Mouse (Mus musculus) liver, embryonic 14 days (tissue): ENCODE data around the gene Slc34a3. TPM values are rescaled to one million over a fixed set of nuclear protein-coding genes. Genes with fewer than 3 reads are reported as not detected.

Source experiments
- polyA plus RNA-seq: library from polyadenylated mRNA; depleted of rRNA; stranded (reverse); fragments of >200 nt; gene quantifications from 2 replicates; pipeline ENCODE4 v1.2.3, GENCODE M21; 2012; rRNA removed

Slc34a3 gene
- polyA plus RNA-seq = not detected in 2 replicates

DNA sequence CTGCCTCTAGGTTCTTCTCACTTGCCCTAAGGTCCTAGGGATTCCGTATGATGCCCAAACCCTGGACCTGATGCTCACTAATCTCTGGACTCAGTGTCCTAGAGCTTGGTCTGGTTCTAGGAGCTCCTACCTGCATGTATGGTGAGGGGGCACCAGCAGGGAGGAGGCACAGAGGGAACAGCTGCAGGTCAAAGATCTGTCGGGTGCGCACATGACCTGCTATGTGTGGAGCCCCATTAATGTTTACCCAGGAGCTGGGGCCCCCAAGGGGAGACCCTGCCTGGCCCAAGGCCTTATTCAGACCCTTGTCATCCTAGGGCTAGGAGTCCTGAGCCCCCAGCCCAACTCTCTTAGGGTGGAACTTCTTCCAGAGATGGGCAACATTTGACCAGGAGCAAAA is at the start of gene Slc34a3:
Gene Slc34a3 (minus strand): TSS at position 315 of the 400 bp plus-strand sequence.

DNA sequence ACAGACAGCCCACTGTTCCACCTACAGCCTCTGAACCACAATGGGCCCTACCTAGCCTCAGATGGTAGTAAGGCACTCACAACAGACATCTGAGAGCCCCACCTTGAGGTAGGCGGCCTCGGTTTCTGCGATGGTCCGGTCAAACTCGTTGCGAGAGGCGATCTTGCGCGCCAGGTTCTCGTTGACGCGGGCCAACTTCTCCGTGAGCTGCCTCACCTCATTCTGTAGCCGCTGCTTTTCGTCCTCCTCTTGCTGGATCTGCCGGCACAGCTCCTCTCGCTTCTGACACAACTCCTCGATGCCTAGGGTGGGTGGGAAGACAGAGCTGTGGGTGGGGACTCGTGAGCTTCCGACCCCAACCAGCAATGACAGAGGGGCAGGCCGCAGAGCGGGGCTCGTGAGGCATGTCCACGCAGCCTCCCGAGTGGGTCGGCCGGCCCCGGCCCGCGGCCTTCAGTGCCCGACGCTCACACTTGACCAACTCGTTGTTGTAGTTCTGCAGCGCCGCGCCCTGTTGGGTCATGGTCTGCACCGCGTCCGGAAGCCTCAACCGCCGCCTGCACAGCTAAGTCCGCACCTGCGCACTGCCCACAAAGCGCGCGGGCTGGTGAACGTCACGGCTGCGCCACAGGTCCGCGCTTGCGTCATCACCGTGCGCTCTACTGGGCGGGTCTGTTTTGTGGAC is 37.8 kb upstream of the Slc34a3 start, which contains the start of the genes Ssna1 and Anapc2:
Gene Ssna1 (minus strand): TSS at position 612 of the 685 bp plus-strand sequence.
Gene Anapc2 (plus strand): TSS at position 652 of the 685 bp plus-strand sequence.

GRCm38 (mm10) chr2:25262291-25262767 is 28.2 kb upstream of the Slc34a3 start, which contains the start of gene Tprn:
Gene Tprn (plus strand): TSS chr2:25262618.

GRCm38 (mm10) chr2:25255284-25255779 is 21.2 kb upstream of the Slc34a3 start, which contains the start of gene Tmem203:
Gene Tmem203 (plus strand): TSS chr2:25255439.

GRCm38 (mm10) chr2:25246183-25247072 is 12.3 kb upstream of the Slc34a3 start, which contains the start of gene AL732309.1:
Gene AL732309.1 (minus strand): TSS chr2:25246863.

GRCm38 (mm10) chr2:25242101-25242506 is 7.9 kb upstream of the Slc34a3 start, which contains the start of the genes Rnf208 and Cysrt1:
Gene Rnf208 (plus strand): TSS chr2:25242255.
Gene Cysrt1 (minus strand): TSS chr2:25242452.

GRCm38 (mm10) chr2:25236614-25237013 is 2.5 kb upstream of the Slc34a3 start, which contains the start of gene Rnf224:
Gene Rnf224 (minus strand): TSS chr2:25236787.

DNA sequence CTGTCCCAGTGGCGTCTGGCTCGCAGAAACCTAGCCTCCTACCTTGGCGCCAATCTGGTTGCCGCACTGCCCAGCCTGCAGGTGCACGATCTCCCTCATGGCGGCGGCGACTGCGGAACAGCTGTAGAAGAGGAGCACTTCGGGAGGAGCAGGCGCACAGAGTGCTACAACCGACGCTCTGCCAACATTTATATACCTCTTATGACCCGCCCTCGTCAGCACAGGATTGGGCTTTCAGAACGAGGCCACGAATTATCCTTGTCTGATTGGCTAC is 9.7 kb downstream of the Slc34a3 start, which contains the start of gene Tubb4b:
Gene Tubb4b (minus strand): TSS at position 211 of the 274 bp plus-strand sequence.

GRCm38 (mm10) chr2:25218445-25218844 is 15.7 kb downstream of the Slc34a3 start, which contains the start of gene Fam166a:
Gene Fam166a (plus strand): TSS chr2:25218745.

GRCm38 (mm10) chr2:25214444-25214843 is 19.7 kb downstream of the Slc34a3 start, which contains the start of gene Stpg3:
Gene Stpg3 (minus strand): TSS chr2:25214637.

DNA sequence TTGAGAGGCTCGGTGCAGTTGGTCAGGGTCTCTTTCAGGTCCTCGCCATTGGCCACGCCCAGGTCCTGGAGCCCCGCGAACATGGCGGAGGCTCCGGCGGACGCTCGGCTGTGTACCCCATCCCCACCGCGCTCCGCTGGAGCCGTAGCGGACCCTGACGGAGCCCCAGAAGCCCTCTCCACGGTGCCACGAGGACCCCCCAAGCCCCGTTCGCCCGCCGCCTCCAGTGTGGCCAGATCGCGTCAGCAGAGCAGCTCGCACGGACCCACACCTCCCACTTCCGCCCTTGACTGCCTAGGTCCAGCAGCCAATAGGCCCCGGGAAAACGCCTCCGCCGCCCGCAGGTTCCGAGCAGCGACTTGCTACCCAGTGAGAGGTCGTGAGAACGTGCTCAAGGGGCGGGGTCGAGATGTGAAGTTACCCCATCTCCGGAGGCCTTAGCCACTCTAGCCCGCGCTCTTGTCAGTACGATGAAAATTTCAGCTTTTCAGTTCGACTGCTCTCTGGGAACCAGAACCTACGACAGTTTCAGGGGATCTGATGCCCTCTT is 23.0 kb downstream of the Slc34a3 start, which contains the start of gene Nelfb:
Gene Nelfb (minus strand): TSS at position 369 of the 550 bp plus-strand sequence.

GRCm38 (mm10) chr2:25196172-25196954 is 37.8 kb downstream of the Slc34a3 start, which contains the start of gene Tor4a:
Gene Tor4a (minus strand): TSS chr2:25196886.

DNA sequence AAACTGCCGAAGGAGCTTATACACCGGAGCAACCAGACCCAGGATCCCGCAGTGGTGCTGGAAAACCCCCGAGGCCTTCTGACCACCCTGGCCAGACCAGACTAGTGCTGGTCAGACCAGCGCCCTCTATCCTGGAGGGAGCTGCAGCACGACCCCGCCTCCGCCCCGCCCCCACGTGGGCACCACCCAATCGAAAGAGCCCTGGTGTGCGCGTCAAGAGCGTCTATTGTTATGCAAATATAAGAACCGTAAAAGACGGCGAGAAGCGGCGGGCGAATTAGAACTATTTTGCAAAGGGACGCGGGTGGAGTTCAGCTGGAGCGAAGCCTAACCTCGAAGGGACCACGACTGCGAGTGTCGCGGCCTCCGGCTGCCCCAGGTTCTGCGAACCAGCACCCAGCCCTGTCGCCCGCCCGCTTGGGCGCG is 53.7 kb downstream of the Slc34a3 start, which contains the start of gene Nrarp:
Gene Nrarp (plus strand): TSS at position 281 of the 426 bp plus-strand sequence.

Other genes starting within 250 kb of the Slc34a3 start
- gene Nsmf, start 180.0 kb downstream of the Slc34a3 start, polyA plus RNA-seq = 9.4 and 9.6 TPM in 2 replicates
- gene Entpd8, start 154.1 kb downstream of the Slc34a3 start, polyA plus RNA-seq = 4.1 and 5.2 TPM in 2 replicates
- 1.2 and 1.5 TPM in 2 replicates for gene Noxa1, start 139.2 kb downstream of the Slc34a3 start, polyA plus RNA-seq
- gene Nrarp, start 53.6 kb downstream of the Slc34a3 start, polyA plus RNA-seq = 3.4 and 4.2 TPM in 2 replicates
- 2.9 and 4.0 TPM in 2 replicates for gene Tor4a, start 37.5 kb downstream of the Slc34a3 start, polyA plus RNA-seq
- gene Nelfb, start 22.9 kb downstream of the Slc34a3 start, polyA plus RNA-seq = 16.1 and 18.8 TPM in 2 replicates
- not detected in 2 replicates for gene Stpg3, start 19.7 kb downstream of the Slc34a3 start, polyA plus RNA-seq
- 0.03 and 1.2 TPM in 2 replicates for gene Fam166a, start 15.6 kb downstream of the Slc34a3 start, polyA plus RNA-seq
- 658 and 704 TPM in 2 replicates for gene Tubb4b, start 9.7 kb downstream of the Slc34a3 start, polyA plus RNA-seq
- 0.02 TPM in 1 of 2 replicates, not detected in the other for gene Rnf224, start 2.4 kb upstream of the Slc34a3 start, polyA plus RNA-seq
- gene Rnf208, start 7.9 kb upstream of the Slc34a3 start, polyA plus RNA-seq = 0.60 and 0.69 TPM in 2 replicates
- gene Cysrt1, start 8.1 kb upstream of the Slc34a3 start, polyA plus RNA-seq = not detected in 2 replicates
- 4.7 and 5.3 TPM in 2 replicates for gene AL732309.1, start 12.5 kb upstream of the Slc34a3 start, polyA plus RNA-seq
- gene Tmem203, start 21.1 kb upstream of the Slc34a3 start, polyA plus RNA-seq = 6.5 and 7.9 TPM in 2 replicates
- 2.0 and 3.1 TPM in 2 replicates for gene Tprn, start 28.3 kb upstream of the Slc34a3 start, polyA plus RNA-seq
- gene Ssna1, start 38.1 kb upstream of the Slc34a3 start, polyA plus RNA-seq = 70.9 and 83.9 TPM in 2 replicates
- gene Anapc2, start 38.1 kb upstream of the Slc34a3 start, polyA plus RNA-seq = 21.4 and 24.9 TPM in 2 replicates
- not detected in 2 replicates for gene Tmem210, start 53.8 kb upstream of the Slc34a3 start, polyA plus RNA-seq
- gene Lrrc26, start 55.6 kb upstream of the Slc34a3 start, polyA plus RNA-seq = 0.02 TPM in 1 of 2 replicates, not detected in the other
- gene Grin1, start 84.8 kb upstream of the Slc34a3 start, polyA plus RNA-seq = 0.02 and 0.03 TPM in 2 replicates
- gene Man1b1, start 98.0 kb upstream of the Slc34a3 start, polyA plus RNA-seq = 5.0 and 8.0 TPM in 2 replicates
- 9.5 and 11.0 TPM in 2 replicates for gene Dpp7, start 122.0 kb upstream of the Slc34a3 start, polyA plus RNA-seq
- 3.3 and 4.3 TPM in 2 replicates for gene Uap1l1, start 131.3 kb upstream of the Slc34a3 start, polyA plus RNA-seq
- 18.3 and 19.0 TPM in 2 replicates for gene Sapcd2, start 138.0 kb upstream of the Slc34a3 start, polyA plus RNA-seq
- gene Entpd2, start 161.5 kb upstream of the Slc34a3 start, polyA plus RNA-seq = 0.18 and 0.22 TPM in 2 replicates
- gene Npdc1, start 165.0 kb upstream of the Slc34a3 start, polyA plus RNA-seq = 3.2 and 3.7 TPM in 2 replicates
- 0.37 and 0.68 TPM in 2 replicates for gene Fut7, start 188.9 kb upstream of the Slc34a3 start, polyA plus RNA-seq
- 1.9 and 2.4 TPM in 2 replicates for gene Abca2, start 194.3 kb upstream of the Slc34a3 start, polyA plus RNA-seq
- gene Clic3, start 222.5 kb upstream of the Slc34a3 start, polyA plus RNA-seq = 0.14 and 0.23 TPM in 2 replicates
- gene Paxx, start 226.7 kb upstream of the Slc34a3 start, polyA plus RNA-seq = 7.5 and 7.9 TPM in 2 replicates
- 0.21 TPM in 2 replicates for gene Ptgds, start 235.7 kb upstream of the Slc34a3 start, polyA plus RNA-seq